Mouse (Mus musculus): ENCODE results near the gene Kazald1. TPM values are rescaled to one million over a fixed set of nuclear protein-coding genes. Genes with fewer than 3 reads are reported as not detected.
"Not testable (repeated sequence)": the region's sequence is repeated elsewhere in the genome, so short reads cannot be mapped to it uniquely, and the experiment has no call there.

Kazald1 gene
- under 1 TPM; 0.47 to 0.48 TPM for polyA plus RNA-seq (2017; shearing (Covaris generic))

- peak; percentile 59 for ATAC-seq
Observed at GRCm38 (mm10) chr19:45074580-45075322, at the start of gene Kazald1. Gene Kazald1 (plus strand): TSS chr19:45075241.

- ATAC-seq, result no peak
Observed at GRCm38 (mm10) chr19:45025937-45026568, 49.0 kb upstream of the Kazald1 start.

DNA sequence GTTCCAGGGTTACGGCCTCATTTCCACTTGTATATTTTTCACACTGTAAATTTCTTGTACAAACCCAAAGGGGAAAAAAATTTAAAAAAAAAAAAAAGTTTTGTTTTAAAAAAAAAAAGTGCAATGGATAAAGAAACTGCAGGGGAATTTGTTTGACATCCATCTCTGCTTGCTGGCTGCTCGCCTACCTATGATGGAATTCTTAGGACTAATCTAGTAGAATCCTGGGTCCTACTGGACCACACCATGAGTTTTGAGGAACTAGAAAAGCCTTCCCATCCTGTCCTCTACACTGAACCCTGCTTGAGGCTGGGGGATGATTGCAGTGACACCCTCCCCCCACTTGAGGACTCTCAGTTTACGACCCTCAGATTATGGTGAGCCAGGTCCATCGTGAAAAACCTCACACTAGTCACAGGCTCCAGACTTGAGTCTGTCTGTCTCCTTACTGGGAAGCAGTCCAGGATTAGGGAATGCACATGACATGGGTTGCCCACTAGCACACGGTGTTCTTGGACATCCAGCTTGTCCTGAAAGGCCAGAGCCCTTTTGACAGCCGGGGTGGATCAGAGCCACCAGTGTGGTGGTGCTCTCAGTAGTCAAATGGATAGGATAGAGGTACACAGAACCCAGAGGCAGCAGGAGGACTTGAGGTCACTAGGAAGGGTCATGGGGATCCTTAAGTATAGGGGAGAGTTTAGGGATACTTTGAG is 47.9 kb upstream of the Kazald1 start:
- no peak for ATAC-seq

- no peak for ATAC-seq
Observed at GRCm38 (mm10) chr19:45027848-45028247, 47.2 kb upstream of the Kazald1 start.

GRCm38 (mm10) chr19:45028746-45029145 is 46.3 kb upstream of the Kazald1 start:
- ATAC-seq, result no peak

GRCm38 (mm10) chr19:45029571-45029970 is 45.5 kb upstream of the Kazald1 start:
- no peak for ATAC-seq

DNA sequence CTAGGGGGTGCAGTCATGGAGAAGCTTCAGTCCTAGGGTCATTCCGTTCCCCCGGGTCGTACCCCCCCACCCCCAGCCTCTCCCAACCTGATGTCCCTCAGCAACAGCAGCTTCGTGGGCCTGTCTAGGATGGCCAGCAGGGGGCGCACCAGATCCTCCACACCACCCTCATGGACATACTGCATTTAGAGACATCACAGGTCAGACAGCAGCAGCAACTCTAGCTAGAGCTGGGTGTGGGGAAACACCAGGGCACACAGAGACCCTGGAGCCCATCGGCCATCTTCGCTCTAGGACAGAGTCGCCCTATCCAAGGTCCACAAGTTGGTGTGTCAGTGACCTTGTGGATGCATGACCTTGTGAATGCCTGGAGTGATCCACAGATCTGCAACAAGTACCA is 44.9 kb upstream of the Kazald1 start:
- ATAC-seq, result peak; percentile 30

DNA sequence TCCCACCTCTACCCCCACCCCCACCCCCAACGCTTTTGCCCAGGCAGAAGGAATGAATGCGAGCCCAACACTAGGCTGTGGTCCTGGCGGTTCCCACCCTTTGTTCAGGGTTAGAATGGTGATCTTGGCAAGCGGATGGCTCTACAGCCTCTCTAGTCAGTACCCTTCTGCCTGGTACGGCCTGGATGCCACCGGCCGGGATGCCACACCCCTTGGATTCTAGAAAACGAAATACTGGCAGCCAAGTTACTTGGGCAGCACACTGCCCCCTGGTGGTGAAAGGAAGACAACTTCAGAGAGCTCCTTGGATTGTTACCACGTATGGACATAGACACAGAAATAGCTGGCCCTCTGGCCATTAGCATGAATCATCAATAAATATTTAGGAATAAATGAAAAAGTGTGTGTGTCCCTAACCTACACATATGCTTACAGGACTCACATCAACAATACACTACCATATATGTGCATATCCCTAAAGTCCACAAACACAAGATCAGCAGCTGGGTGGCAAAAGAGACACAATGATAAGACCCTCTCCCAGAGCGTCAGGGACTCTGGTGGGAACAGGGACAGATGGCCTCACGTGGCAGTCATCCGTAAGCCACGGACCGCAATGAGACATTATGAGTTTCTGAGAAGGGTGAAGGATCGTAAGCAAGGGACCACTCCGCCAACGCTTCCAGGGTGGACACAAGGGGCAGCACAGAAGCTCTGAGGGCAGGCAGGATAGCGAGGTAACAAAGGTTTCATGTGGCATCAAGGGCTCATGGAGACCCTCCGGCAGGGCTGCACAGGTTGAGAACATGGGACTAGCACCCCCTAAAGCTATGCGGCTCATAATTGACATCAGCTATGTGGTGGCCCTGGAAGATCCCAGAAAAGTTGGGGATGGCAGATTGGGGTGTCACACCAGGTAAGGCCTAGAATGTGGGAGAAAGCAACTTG is 44.0 kb upstream of the Kazald1 start:
- peak; percentile 46 for ATAC-seq

DNA sequence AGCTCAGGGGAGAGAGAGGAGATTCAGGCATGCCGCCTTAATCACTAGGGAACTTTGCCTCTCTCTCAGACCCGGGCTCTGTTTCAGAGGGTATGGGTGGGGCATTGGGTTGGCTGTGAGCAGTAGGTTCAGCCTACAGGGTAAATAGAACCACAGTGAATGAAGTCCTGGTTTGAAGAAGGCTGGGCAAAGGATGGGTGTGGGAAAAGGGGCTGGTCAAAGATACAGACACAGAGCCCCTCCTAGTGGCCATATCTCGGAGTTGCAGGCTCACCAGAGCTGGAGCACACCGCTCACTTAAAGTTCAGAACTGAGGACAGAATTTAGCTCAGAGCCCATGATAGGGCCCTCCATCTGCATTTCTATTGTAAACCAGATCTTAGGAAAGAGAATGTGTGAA is 43.3 kb upstream of the Kazald1 start:
- peak; percentile 64 for ATAC-seq

DNA sequence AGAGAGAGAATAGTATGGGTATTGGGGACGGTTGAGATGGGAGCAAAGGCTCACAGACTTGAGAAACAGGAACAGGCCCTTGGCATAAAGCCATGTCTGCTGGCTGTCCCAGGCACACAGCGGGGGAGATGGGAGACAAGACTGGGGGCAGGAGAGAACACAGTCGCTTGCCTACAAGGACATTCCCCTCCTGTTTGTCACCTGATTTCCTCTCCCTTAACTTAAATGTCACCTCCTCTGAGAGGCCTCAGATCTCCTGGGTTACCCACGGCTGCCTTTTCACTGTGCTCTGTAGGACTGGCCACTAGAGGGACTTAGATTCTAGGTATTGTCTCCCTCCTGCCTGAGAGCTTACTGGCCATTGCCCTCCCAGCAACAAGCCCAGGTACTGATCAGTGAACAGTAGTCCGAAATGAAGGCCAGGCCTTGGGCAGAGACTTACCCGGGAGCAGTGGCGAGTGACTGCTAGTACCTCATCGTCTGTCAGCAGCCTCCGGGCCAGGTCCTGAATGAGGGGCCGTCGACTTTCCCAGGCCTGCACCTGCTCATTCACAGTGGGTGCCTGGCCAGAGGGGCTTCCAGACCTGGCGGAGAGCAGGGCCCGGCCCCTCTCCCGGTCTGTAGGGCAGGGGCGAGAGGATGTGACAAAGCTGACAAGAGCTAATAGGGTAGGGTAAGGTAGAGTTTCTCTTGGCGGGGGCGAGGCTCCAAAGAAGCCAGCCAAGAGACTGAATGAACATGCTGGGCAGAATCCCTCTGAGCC is 42.3 kb upstream of the Kazald1 start:
- ATAC-seq, result peak; percentile 35

GRCm38 (mm10) chr19:45036867-45037266 is 38.2 kb upstream of the Kazald1 start:
- no peak for ATAC-seq

DNA sequence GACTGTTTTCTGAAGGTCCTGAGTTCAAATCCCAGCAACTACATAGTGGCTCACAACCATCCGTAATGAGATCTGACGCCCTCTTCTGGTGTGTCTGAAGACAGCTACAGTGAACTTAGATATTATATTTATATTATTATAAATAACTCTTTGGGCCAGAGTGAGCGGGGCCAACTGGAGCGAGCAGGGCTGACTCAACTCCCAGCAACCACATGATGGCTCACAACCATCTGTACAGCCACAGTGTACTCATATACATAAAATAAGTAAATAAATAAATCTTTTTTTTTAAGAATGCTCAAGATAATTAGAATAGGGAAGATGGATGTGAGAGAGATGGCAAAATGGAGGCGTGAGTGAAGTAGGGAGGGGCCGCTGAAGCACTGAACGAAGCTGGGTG is 36.8 kb upstream of the Kazald1 start:
- not testable (repeated sequence) for ATAC-seq

- no peak for ATAC-seq
Observed at GRCm38 (mm10) chr19:45040214-45040613, 34.8 kb upstream of the Kazald1 start.

GRCm38 (mm10) chr19:45044389-45044927 is 30.6 kb upstream of the Kazald1 start:
- ATAC-seq, result no peak

- no peak for ATAC-seq
Observed at GRCm38 (mm10) chr19:45045236-45045635, 29.8 kb upstream of the Kazald1 start.

GRCm38 (mm10) chr19:45045651-45046050 is 29.4 kb upstream of the Kazald1 start, which contains the start of gene Pdzd7:
Gene Pdzd7 (minus strand): TSS chr19:45045717.
- no peak for ATAC-seq

- peak; percentile 26 for ATAC-seq
Observed at GRCm38 (mm10) chr19:45046523-45047321, 28.3 kb upstream of the Kazald1 start.

DNA sequence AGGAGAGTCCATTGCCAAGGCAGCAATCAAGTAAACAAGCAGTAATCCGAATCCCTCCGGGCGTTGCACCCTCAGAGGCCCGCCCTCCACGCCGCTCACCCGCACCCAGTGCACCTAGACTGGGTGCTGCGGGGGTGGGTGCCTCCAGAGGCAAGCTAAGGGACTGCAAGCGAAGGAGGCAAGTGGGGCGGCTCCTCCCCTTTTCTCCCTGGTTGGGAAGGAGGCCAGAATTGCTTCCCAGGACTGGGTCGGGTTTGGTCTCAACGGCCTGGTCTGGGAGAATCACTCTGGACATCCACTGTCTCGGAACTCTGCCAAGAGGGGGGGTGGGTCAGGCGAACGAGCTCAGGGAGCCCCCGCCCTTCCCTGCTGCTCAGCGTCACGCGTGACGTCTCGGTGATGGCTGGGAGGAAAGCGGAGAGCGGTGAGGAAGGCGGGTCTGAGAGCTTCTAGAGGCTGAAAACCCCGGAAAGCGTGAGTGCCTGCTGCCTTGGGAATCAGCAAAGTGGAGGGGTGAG is 27.6 kb upstream of the Kazald1 start, which contains the start of gene Sfxn3:
TSS of gene Sfxn3 (plus strand) at position 87 of the 518 bp plus-strand sequence.
- ATAC-seq, result peak; percentile 76

DNA sequence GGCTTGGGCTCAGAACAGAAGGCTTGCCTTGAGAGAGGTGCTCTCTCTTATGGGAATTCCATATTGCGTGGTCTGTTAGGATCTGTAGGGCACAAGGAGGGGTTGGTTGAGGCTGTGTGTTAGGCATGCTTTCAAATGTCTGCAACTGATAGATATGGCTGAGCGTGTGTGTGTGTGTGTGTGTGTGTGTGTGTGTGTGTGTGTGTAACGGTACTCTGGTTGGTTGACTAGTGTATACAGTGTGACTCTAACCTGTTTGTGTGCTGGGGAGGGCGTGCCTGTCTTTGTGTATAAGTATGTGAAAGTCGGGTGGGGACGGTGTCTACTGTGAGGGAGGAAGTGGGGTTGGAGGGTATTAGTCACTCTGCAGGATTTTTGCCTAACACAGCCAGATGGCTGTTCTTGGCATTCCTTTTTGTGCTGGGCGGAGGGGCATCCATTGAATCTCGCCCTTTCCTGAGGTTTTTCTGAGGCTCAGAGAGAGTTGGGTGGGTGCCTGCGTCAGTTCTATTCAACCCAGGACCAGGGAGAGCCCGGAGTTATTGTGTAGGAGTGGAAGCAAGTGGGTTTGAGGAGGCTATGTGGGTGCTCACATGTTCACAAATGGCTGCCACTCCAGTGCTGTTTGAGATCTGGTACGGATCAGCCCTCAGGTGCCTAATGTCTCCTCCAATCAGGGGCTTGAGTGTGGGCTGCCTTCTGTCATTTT is 27.0 kb upstream of the Kazald1 start:
- peak; percentile 80 for ATAC-seq
